Mouse (Mus musculus): ENCODE measurements around the gene Pdss2.
"Not testable (repeated sequence)": the region's sequence is repeated elsewhere in the genome, so short reads cannot be mapped to it uniquely, and the experiment has no call there.

Gene Pdss2

DNA sequence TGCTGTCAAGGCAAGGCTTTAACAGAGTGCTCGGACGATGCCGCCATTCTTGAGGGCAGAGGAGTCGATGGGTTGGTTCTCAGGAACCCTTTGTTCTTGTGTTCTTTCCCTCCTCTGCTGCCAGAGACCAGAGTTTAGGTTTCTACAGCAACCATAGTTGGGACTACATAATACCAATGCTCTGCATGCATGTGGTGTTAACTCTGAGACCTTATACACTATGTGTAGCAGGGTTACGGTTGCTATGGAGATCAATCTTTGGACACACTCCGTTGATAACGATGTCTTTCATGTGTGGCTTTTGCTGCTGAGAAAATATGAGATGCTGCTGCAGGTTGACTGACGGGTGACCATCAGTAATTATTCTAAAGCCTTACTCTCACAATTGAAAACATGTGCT, 20.9 kb downstream of the Pdss2 start:
- DNase-seq (ENCODE audit: low read depth, low spot score): no peak

GRCm38 (mm10) chr10:43244262-43244806, 23.0 kb downstream of the Pdss2 start:
- DNase-seq (ENCODE audit: low read depth, low spot score): no peak

DNA sequence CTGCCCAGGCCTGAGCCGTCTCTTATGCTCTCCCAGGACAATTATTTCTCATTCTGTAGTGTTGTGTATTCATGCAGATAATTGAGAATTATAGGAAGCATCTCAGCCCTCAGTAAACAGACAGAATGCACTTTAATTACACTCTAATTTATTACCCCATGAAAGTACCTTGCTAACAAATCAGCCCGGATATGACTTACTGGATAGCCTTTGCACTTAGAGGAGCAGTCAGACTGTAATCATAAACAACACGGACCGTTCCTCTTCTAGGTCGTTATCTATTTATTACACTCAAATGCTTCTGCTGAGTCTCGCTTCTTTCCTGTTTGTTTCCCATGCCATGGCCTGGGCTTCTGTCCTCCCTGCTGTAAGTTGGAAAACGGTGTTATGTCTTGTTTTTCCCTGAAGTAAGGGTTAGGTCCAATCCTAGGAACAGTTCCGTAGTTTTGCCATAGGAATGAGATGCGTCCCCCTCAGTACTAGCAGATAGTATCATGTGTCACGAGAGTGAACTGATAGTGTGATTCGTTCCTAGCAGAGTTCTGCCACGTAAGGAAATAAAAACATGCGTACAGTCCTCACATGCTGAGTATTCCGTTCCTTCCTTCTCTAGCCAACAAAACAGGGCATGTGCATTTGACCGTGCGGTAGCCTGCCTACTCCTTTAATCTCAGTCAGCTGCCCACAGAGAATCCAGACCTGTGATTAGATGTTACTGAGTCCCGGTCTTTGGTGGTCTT, 24.3 kb downstream of the Pdss2 start:
- DNase-seq (ENCODE audit: low read depth, low spot score): no peak

DNA sequence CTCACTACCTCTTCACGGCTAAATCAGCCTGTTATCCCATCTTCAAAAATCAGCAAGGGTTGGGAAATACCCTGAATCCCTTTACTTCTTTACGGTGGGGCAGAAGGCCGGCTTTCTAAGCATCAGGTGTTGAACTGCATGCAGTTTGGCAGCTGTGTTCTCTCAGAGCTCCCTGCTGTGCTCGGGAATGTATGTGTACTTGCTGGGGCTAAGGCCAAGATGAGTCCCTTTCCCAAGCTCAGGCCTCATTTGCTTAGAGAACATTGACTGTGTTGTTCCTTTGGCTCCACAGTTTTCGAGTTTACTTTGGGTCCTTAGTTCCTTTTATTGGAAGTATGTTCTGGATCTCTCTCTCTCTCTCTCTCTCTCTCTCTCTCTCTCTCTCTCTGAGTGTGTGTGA, 26.7 kb downstream of the Pdss2 start:
- DNase-seq (ENCODE audit: low read depth, low spot score): no peak

DNA sequence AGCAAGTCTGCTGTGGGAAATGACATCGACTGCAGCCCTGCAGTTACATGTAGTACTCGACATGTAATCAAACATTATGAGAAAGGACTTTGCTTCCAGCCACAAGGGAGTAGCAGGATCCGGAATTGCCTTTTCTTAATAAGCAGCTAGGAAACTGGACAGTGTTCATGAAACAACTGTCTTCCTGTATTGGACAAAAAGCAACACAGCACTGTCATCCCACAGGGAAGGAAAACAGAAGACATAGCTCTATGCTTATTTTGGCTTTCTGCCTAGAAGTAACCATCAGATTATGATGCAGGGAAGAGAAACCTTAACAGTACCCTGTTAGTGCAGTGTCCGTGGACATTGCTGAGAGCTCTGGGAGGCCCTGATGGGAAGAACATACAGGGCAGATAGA, 31.0 kb downstream of the Pdss2 start:
- DNase-seq (ENCODE audit: low read depth, low spot score): no peak

DNA sequence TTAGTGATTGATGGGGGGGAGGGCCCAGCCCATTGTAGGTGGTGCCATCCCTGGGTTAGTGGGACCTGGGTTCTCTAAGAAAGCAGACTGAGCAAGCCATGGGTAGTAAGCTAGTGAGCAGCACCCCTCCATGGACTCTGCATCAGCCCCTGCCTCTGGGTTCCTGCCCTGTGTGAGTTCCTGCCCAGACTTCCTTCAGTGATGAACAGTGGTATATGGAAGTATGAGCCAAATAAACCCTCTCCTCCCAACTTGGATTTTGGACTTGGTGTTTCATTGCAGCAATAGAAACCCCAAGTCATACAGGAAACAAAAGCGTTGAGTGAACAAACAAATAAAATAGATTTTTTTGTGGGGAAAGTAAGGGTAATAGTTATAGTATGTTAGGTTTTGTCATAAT, 35.7 kb downstream of the Pdss2 start:
- DNase-seq (ENCODE audit: low read depth, low spot score): not testable (repeated sequence)

DNA sequence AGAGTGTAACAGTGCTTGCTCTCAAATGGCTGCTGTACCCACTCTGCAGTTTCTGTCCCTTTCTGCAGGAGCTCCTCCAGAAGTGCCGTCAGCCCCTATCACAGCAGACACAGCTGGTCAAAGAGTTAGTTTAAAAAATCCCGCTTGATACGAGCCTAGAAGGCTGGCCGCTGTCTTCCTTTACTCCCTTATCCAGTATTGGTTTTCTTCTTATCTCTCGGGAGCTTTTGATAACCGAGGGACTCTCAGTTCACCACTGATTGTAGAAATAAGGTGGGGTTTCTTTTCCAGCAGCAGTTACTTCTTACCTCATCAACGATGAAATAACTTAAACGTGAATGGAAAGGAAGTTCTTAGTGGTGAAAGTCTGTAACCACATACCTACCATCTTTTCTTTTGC, 36.2 kb downstream of the Pdss2 start:
- DNase-seq (ENCODE audit: low read depth, low spot score): not testable (repeated sequence)

- DNase-seq (ENCODE audit: low read depth, low spot score): no peak
These were observed 50.0 kb downstream of the Pdss2 start for GRCm38 (mm10) chr10:43271318-43271717.

DNA sequence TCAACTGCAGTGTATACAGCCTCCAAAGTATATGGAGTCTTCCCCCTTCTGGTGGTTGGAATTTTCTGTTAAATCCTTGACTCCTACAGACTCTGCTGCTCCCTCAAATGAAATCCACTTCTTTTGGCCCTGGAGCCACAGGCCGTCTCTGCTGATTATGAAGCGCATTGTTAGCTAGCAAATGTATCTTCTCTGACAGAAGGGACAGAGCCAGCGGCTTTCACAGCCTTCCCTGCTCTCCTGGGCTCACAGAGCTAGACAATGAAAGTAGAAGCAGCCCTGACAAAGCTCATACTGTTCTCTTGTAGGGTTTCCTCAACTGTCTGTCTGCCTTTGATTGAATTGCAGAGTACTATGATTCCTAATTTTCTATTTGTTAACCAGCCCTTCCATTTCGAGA, 51.1 kb downstream of the Pdss2 start:
- no peak for DNase-seq (ENCODE audit: low read depth, low spot score)

DNA sequence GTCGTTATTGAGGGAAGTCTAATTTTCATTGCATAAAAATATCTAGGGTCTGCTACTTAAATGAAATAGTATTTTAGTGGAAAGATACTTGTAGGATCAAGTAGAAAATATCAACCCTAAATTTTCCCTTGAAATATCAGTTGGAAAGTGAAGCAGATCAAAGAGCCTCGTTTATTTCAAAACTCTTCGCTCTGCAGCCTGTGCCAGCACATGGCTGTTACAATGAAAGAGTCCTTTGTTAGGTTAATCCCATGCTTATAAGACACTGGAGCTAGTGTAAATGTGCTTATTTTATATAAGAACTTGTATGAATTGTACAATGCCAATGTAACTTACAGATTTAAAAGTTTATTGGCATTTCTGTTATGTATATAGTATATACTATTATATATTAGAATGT, 51.8 kb downstream of the Pdss2 start:
- no peak for DNase-seq (ENCODE audit: low read depth, low spot score)

DNA sequence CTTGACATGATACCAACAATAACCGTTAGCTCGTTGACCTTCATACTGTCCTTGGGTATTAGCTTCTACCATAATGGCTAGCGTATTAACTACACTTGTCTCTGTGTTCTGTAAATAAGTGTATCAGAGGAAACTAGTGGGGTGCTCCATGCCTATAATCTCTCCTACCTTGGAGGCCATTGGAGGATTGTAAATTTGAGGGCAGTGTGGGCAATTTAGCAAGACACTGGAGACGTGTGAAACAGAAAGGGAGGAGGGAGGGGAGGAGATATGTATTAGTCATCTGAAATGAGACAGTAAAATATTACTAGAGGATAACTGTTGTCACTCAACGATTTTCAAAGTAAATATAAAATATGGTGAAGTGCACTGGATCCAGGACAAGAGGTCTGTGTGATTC, 54.2 kb downstream of the Pdss2 start:
- no peak for DNase-seq (ENCODE audit: low read depth, low spot score)

- DNase-seq (ENCODE audit: low read depth, low spot score): no peak
These were observed 54.9 kb downstream of the Pdss2 start for GRCm38 (mm10) chr10:43276116-43276659.

GRCm38 (mm10) chr10:43277266-43278145, 56.2 kb downstream of the Pdss2 start:
- DNase-seq (ENCODE audit: low read depth, low spot score): no peak

DNA sequence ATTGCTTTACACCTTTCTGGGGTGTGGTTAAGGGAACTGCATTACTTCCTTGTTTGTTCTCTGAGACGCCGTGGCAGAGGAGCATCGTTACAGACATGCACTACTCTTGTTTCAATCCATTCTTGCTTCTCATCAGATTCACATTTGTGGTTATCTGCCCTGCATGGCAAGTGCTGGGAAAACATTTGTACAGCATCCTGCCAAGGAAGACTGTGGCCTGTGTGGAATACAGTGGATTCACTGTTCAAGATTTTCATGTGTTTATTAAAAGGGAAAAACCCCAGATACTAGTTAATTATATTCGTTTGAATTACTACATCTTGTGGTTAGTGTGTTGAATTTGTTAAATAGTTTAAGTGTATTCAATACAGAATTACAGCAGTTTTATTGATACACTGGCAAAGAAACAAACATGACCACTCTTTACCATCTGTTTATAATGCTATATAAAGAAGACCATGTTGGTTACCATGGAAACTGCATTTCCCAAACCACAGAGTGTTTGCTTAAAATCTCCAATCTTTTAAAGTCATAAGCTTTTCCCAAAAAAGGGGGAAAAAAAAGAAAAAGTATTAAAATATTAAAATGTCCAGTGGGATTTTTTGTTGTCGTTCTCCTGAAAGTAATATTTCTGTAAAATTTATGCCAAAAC, 58.5 kb downstream of the Pdss2 start:
- no peak for DNase-seq (ENCODE audit: low read depth, low spot score)

DNA sequence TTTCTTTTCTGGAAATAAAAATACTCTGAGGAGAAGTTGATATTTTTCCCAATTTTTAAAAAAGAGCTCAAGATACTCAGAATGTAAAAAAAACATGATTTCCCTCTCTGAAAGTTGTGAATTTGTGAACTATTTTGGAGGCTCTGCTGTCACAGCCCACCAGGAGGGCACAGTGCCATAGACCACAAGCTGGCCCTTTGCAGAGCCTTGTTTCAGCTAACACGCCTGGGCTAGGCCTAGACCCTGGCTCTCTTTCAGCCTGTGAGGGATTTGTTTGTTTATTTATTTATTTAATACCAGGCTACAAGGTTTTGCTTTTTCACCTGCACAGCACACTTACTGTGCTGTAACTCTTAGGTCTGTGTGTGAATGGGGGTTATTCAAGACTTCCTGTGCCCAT, 64.3 kb downstream of the Pdss2 start:
- DNase-seq (ENCODE audit: low read depth, low spot score): no peak

DNA sequence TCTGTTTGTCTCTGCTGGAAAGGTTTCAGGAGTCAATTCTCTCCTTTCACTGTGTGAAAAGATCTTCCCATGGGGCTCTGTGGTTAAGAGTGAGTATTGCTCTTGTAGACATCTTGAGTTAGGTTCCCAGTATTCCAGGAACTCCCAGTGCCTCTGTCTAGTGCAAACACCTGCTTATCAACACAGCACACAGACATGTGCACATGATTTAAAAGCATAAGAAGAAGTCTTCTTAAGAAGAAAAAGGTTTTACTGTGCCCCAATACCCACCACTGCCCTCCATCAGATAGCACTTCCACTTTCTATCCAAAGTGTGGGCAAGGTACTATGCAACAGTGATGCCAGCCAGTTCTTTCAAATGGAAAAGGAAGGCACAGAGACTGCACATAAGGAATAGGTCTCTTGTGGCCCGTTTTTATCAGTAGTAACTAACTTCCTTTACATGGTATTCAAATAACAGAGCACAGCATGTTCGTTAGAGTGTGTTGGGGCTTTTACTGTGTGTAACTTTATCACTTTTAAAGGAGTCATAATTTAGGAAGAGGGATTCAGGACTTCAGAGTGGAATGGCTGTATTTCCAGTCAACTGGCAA, 69.4 kb downstream of the Pdss2 start:
- no peak for DNase-seq (ENCODE audit: low read depth, low spot score)

GRCm38 (mm10) chr10:43291333-43291736, 70.0 kb downstream of the Pdss2 start:
- no peak for DNase-seq (ENCODE audit: low read depth, low spot score)

DNA sequence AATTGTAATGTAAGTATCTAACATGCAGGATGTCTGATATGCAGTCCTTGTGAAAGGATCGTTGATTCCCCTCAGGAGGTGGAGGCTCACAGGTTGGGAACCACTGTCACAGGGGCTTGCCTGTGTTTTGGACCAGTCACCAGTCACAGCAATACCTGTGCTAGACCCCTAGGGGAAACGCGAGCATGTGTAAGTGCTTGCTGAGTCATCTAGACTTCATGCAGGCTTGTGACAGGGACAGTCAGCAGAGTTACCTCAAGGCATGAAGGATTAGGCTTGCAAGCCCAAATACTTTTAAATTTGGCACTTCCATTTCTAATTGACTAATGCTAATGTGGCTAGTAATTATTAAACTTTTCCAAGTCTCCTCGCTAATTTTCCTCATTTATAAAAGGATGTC, 71.2 kb downstream of the Pdss2 start:
- no peak for DNase-seq (ENCODE audit: low read depth, low spot score)

DNA sequence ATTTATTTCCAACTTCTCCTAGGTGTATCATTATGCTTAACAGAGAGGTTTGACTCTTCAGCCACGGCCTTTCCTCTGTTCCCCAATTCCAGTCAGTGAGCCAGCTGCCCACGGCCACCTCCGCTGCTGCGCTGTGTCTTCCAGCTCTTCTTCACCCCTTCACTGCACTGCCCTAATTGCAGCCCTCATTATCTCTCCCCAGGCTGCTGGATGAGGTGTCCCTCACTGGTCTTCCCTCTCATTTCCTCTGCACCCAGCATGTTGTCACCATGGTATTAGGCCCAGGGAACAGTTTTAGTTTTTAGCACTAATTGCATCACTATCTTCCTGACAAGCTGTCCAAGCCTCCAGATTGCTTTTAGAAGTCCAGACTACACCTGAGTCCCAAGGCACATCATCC, 73.0 kb downstream of the Pdss2 start:
- no peak for DNase-seq (ENCODE audit: low read depth, low spot score)

DNA sequence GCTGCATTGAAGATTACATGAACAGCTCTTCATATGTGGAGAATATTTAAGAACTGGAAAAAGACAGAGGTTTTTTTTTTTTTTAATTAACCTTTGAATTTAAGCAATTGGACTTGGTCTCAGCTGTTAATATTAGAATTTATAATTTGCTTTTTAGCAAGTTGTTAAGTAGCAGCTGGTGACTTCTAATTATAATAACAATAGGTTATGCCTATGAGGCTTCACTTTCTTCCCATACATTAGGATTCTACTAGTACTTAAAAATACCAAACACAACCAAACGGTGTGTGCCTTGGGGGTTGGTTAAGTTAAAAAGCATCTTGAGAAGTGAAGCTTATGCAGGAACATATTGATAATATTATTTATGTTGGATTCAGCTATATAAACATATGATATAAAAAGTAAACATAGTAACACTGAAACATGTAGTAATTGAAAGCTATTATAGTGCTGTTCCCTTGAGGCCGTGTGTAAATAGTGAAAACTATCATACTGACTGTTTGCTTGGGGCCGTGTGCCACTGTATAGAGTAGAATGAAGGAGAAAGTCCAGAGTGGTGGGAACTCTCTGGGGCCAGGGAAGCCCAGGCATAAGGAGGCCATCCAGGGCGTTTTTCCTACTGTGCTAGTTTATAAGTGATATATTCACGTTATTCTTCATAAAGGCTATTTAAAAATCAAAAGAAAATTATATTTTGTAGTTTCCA, 87.0 kb downstream of the Pdss2 start:
- DNase-seq (ENCODE audit: low read depth, low spot score): no peak

Data from brain, embryonic 18.5 days (tissue).